Comparison of ENCODE assay signal across 2 mouse cellular contexts in the genomic region with DNA sequence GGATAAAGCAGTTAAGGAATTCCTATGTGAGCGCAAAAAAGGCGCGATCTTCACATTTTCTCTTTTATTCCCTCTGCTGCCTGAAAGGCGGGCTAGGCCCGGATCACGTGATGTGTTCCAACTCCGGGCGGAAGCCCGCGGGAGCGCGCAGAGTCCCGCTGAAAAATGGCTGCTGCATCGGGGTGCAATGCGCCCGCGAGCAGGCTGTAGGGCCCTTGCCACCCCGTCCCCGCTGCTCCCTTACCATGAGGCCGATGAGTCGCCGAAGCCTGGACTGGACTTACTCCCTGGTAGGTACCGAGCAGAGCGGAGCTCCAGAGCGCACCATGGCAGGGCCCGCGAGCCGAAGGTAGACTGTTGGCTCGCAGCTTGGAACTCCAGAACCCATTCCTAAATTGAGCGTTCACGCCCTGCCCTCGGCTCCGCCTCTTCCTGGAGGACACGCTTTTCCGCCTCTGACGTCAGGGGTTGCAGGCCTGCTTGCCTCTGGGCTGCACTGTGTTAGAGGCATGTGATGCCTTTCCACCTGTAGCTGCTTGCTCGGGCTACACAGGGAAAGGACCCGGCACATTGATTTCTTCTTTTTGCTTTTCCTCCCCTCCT.
TF ChIP-seq lines count a peak whose summit lies in the region.

Gene Smim27 (plus strand): TSS at position 150 of the 603 bp plus-strand sequence.
Gene Topors (minus strand): TSS at position 421 of the 603 bp plus-strand sequence.

TF ChIP-seq in C2C12, 6 proteins besides CTCF, POLR2A, EP300 and RAD21 (continued from another document):
- TF ChIP-seq MYOG (IDR thresholded peaks at IDR 0.05; ENCODE audit: control insufficient read depth, extremely low read depth, insufficient read length): no peak
- TF ChIP-seq MAX (IDR thresholded peaks at IDR 0.05): peak; percentile 26
- TF ChIP-seq USF1 (IDR thresholded peaks at IDR 0.05; ENCODE audit: low read depth): peak; percentile 98

TF ChIP-seq in myocyte, 11 proteins besides CTCF, POLR2A, EP300 and RAD21 (continued from another document):
- TF ChIP-seq SRF (IDR thresholded peaks at IDR 0.05; ENCODE audit: control insufficient read depth, insufficient read length, low read depth) (peak; percentile 47), REST (IDR thresholded peaks at IDR 0.05; ENCODE audit: insufficient read depth, insufficient read length) (no peak), CEBPB (IDR thresholded peaks at IDR 0.05; ENCODE audit: insufficient read depth, poor library complexity, severe bottlenecking) (no peak), USF1 (IDR thresholded peaks at IDR 0.05; ENCODE audit: low read depth) (peak; percentile 97), TCF12 (IDR thresholded peaks at IDR 0.05; ENCODE audit: insufficient read depth, poor library complexity, severe bottlenecking) (no peak), TCF3 (IDR thresholded peaks at IDR 0.05; ENCODE audit: insufficient read length, low read depth) (no peak), E2F4 (IDR thresholded peaks at IDR 0.05; ENCODE audit: insufficient read depth) (peak; percentile 13), MAX (IDR thresholded peaks at IDR 0.05; ENCODE audit: low read depth) (peak; percentile 40), POLR2AphosphoS2 (IDR thresholded peaks at IDR 0.05; ENCODE audit: insufficient read length, low read depth) (peak; percentile 97)
